Mouse (Mus musculus) thymus, adult 2 months (tissue): Measurements from ENCODE around the gene Pkhd1.

Experiments used
- CTCF ChIP-seq: fragments of 200-500 bp; IDR thresholded peaks from 2 replicates; pipeline ENCODE4 v1.5.1; 2012; ENCODE audit warnings: mild to moderate bottlenecking, control low read depth, low read length, moderate library complexity, borderline replicate concordance; ENCODE audit not compliant: control insufficient read depth, poor library complexity, insufficient read depth; ENCODE audit errors: extremely low read depth
- POLR2A ChIP-seq: fragments of 200-500 bp; IDR thresholded peaks from 2 replicates; pipeline ENCODE4 v1.6.1; 2012; ENCODE audit warnings: mild to moderate bottlenecking, low read length, control low read depth, moderate library complexity; ENCODE audit not compliant: control insufficient read depth, poor library complexity, insufficient read depth; ENCODE audit errors: extremely low read depth

GRCm38 (mm10) chr1:20180157-20180556 is 437.7 kb downstream of the Pkhd1 start:
- TF ChIP-seq CTCF (no peak), POLR2A (no peak)
